Mouse (Mus musculus) stomach, embryonic 15.5 days (tissue): ENCODE data around the gene Parp14. TPM values are rescaled to one million over a fixed set of nuclear protein-coding genes. Genes with fewer than 3 reads are reported as not detected.

ENCODE experiments used
- ATAC-seq: fragments of 200-750 bp; cut with Nextera tagmentation; 2 replicates; pipeline ENCODE4 v1.8.0; 2017; ENCODE audit warnings: low read depth, moderate number of reproducible peaks, moderate TSS enrichment; ENCODE audit not compliant: insufficient read depth, low FRiP score
- H3K27ac ChIP-seq: fragments of 300-500 bp; sonication (generic); 2 replicates; pipeline ENCODE4 v1.5.1; 2015; ENCODE audit warnings: mild to moderate bottlenecking, inconsistent platforms
- H3K27me3 ChIP-seq: fragments of 300-500 bp; sonication (generic); replicated peaks from 2 replicates; pipeline ENCODE4 v1.6.1; 2015; ENCODE audit warnings: inconsistent platforms
- H3K36me3 ChIP-seq: fragments of 300-500 bp; sonication (generic); 2 replicates; pipeline ENCODE4 v1.6.1; 2015; ENCODE audit warnings: inconsistent platforms
- H3K4me1 ChIP-seq: fragments of 300-500 bp; sonication (generic); 2 replicates; pipeline ENCODE4 v1.6.1; 2015; ENCODE audit warnings: inconsistent platforms
- H3K4me2 ChIP-seq: fragments of 300-500 bp; sonication (generic); 2 replicates; pipeline ENCODE4 v1.6.1; 2015; ENCODE audit warnings: mild to moderate bottlenecking, inconsistent platforms
- H3K4me3 ChIP-seq: fragments of 300-500 bp; sonication (generic); replicated peaks from 2 replicates; pipeline ENCODE4 v1.5.1; 2015; ENCODE audit warnings: inconsistent platforms
- H3K9ac ChIP-seq: fragments of 300-500 bp; sonication (generic); 2 replicates; pipeline ENCODE4 v1.6.1; 2015; ENCODE audit warnings: inconsistent platforms
- H3K9me3 ChIP-seq: fragments of 300-500 bp; sonication (generic); 2 replicates; pipeline ENCODE4 v1.6.1; 2016; ENCODE audit warnings: inconsistent platforms
- WGBS: fragments of 180-500 bp; shearing (Covaris S2); methylation state at CpG from one replicate; pipeline ENCODE4 v1.1.7; 2015; 5-methylcytosine and 5-hydroxymethylcytosine counted together
- polyA plus RNA-seq: library from polyadenylated mRNA; unstranded; fragments of >200 nt; fragmentation: Nextera tagmentation; extraction: Ambion mirVana; gene quantifications from 2 replicates; pipeline ENCODE4 v1.2.1, GENCODE M21; 2015

The Parp14 gene
- polyA plus RNA-seq, 1 experiment from 2014 or later = 1.8 TPM

DNA sequence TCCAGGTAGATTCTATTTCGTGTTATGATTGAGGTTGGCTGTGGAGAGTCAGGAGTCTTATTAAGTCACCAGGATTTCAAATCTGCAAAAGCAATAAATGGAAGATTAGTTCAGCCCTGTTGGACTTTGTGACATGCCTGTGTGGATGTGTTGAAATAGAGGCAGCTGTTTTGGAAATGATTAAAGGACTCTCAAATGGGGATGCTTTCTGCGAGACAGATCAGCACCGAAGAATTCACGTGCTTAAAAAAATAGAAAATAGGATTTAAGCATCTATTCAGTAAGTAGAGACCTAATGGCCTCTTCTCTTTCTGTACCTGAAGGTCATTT is 63.7 kb downstream of the Parp14 start:
- Histone ChIP-seq H3K36me3 (no peaks in the 10 kb centered on the region), H3K9ac (no peak overlapping the region), H3K9me3 (no peaks in the 10 kb centered on the region), H3K4me3 (no peak overlapping the region), H3K4me2 (no peak overlapping the region), H3K27ac (no peak overlapping the region), H3K4me1 (no peaks in the 10 kb centered on the region), H3K27me3 (no peaks in the 10 kb centered on the region)
- WGBS = 83% methylated on average over 4 of the region's 4 CpGs
- no peak for ATAC-seq

DNA sequence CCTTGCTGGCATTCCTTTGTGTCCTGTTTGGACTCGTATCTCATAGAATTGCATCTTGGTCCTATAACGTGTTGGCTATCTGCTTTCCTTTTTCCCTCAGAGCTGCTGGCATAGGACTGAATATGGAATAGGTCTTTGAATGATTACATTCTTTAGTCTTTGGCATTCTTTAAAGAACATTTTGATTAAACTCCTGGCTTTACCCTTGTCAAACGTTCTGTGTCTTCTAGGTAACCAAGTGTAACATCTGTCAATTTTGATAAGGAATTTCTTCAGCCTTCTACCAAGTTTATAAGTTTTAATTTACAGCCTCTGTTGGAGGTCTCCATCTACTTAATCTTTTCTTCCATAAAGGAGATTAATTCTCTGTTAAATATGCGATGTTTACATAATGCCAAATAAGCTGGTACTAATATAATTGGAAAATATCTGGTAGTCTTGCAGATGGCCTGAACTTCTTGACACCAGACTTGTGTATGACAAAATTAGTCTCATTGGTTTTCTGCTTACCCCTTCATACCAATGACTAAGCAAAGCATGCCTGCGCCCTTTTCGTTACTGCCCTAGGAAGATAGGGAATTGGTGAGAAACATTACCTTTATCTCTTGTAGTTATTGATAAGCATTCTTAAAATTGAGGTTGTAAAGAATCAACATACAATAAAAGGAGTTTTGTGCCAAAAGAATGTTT is 64.2 kb downstream of the Parp14 start:
- 82% methylated on average over 6 of the region's 6 CpGs for WGBS
- H3K9me3 ChIP-seq = no peaks in the 10 kb centered on the region
- H3K27me3 ChIP-seq = no peaks in the 10 kb centered on the region
- no peaks in the 10 kb centered on the region for H3K4me1 ChIP-seq
- H3K4me3 ChIP-seq = no peak overlapping the region
- H3K4me2 ChIP-seq = no peak overlapping the region
- no peak overlapping the region for H3K27ac ChIP-seq
- ATAC-seq = peak; percentile 85; the same call in 1 of the 2 replicates
- no peaks in the 10 kb centered on the region for H3K36me3 ChIP-seq
- no peak overlapping the region for H3K9ac ChIP-seq

DNA sequence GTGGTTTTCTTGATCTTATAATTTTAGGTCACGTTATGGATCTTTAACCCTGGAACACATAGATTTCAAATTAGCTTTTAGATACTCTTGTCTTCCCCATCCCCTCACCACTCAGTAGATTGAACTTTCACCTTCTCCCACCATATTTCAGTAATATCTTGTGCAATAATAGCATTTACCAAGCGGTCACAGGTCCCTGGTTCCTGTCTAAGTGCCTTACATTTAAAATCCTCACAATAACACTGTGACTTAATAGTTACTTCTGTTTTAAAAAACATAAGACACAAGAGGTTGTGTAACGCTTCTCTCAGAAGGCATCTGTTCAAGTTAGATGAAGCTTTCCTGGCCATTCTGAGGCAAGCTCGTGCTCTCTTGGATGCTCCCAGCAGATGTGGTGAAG is 67.6 kb downstream of the Parp14 start:
- WGBS = 88% methylated on average over 4 of the region's 4 CpGs
- H3K36me3 ChIP-seq = 0 out of 2 replicates have a peak, but pooled peaks cover 4% of the 10 kb centered on the region
- no peak overlapping the region for H3K9ac ChIP-seq
- H3K9me3 ChIP-seq = no peaks in the 10 kb centered on the region
- no peak overlapping the region for H3K4me2 ChIP-seq
- H3K4me3 ChIP-seq = no peak overlapping the region
- no peak overlapping the region for H3K27ac ChIP-seq
- H3K27me3 ChIP-seq = no peaks in the 10 kb centered on the region
- no peak for ATAC-seq
- H3K4me1 ChIP-seq = no peaks in the 10 kb centered on the region

DNA sequence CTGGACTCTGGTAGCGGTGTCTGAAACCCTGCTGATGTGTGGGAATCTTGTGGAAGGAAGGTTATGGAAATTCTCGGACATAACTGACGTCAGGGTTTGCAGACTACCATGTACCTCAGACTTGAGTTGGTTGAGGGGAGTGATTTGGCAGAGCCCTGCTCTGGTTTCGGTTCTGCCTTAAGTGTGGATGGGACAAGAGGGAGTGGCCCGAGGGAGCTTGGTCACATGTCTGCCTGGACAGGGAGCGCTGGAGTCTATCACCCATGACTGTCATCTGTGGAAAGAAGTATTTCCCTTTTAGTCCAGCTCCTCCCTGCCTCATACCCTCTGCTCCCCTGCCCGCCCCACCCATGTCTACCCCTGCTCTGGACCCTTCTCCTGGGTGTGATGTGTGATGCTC is 69.2 kb downstream of the Parp14 start:
- no peak overlapping the region for H3K27ac ChIP-seq
- H3K27me3 ChIP-seq = no peaks in the 10 kb centered on the region
- 82% methylated on average over 7 of the region's 7 CpGs for WGBS
- 0 out of 2 replicates have a peak, but pooled peaks cover 12% of the 10 kb centered on the region for H3K36me3 ChIP-seq
- H3K4me1 ChIP-seq = no peaks in the 10 kb centered on the region
- no peak overlapping the region for H3K9ac ChIP-seq
- H3K4me3 ChIP-seq = no peak overlapping the region
- ATAC-seq = no peak
- H3K4me2 ChIP-seq = no peak overlapping the region
- no peaks in the 10 kb centered on the region for H3K9me3 ChIP-seq

DNA sequence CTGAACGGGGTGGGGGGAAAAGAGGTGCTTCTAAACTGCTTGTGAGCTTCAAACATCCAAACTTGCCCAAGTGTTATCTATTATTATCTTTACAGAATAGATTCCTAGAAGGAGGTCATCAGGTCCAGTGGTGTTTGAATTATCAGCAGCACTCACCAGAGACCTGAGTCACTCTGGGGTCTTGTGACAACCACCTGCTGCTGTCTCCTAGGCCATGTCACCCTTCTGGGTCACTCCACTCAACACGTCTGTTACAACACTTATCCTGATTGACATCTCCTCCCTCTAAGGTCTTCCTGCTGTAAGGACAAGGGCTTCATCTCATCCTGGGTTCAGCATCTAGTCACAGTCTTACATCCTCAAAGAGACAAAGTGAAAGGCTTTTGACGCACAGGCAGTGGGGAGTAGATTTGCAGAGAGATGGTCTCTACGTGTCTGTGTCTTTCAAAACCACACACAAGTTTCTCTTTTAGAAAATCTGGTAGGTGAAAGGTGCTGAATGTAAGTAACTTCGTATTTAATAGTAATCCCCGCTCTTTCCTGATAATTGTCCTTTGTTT is 79.3 kb downstream of the Parp14 start:
- Histone ChIP-seq H3K27ac (no peak overlapping the region), H3K36me3 (no peaks in the 10 kb centered on the region), H3K9me3 (no peaks in the 10 kb centered on the region), H3K4me2 (no peak overlapping the region), H3K9ac (no peak overlapping the region), H3K27me3 (no peaks in the 10 kb centered on the region), H3K4me1 (no peaks in the 10 kb centered on the region), H3K4me3 (no peak overlapping the region)
- ATAC-seq = no peak
- 84% methylated on average over 6 of the region's 6 CpGs for WGBS

DNA sequence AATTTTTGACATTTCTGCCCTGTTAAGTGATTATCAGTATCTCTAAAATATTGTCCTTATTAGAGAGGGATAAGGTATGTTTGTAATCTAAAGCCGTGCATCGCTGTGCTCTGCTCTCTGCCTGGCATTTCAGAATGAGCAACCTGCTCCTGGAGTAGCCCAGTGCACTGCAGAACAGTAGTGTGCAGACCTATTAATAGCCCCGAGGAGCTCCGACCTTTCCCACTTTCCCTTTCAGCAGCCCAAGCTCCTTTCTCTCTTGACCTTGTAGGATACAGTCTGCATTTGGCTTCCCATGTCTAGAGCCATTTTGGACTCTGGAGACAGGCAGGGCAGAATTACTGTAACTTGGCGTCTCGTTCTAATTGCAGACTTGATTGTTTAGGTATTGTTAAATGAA is 83.0 kb downstream of the Parp14 start:
- Histone ChIP-seq H3K9ac (no peak overlapping the region), H3K4me2 (no peak overlapping the region), H3K27ac (no peak overlapping the region), H3K36me3 (no peaks in the 10 kb centered on the region), H3K9me3 (no peaks in the 10 kb centered on the region), H3K4me3 (no peak overlapping the region), H3K27me3 (no peaks in the 10 kb centered on the region), H3K4me1 (no peaks in the 10 kb centered on the region)
- ATAC-seq = no peak
- 92% methylated on average over 6 of the region's 6 CpGs for WGBS

DNA sequence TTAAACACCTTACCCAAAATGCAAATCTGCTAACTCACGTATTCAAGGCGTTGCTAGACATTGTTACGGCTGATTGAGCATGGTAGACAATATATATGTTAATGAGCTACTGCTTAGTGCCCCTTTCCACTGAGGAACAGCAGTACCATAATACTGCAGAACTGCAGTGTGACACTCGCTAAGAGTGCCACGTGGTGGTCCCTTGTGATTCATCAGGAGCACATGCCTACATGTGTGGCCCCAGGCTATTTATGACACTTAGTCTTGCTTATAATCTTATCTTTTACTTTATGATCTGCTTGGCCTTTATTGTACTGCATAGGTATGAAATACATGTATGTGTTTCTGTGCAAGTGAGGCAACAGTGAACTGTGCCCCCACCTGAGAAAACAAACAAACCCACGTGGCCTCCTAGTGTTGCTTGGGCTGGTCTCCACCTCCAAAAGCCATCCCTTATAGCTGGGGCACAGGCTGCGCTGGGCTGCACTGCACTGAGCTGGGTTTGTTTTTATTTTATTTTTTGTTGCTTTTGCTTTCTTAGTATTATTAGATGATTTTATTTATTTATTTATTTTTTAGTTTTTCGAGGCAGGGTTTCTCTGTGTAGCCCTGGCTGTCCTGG is 83.7 kb downstream of the Parp14 start:
- H3K4me1 ChIP-seq = no peaks in the 10 kb centered on the region
- H3K27me3 ChIP-seq = no peaks in the 10 kb centered on the region
- no peak overlapping the region for H3K9ac ChIP-seq
- no peak overlapping the region for H3K4me3 ChIP-seq
- H3K4me2 ChIP-seq = no peak overlapping the region
- no peak overlapping the region for H3K27ac ChIP-seq
- no peaks in the 10 kb centered on the region for H3K36me3 ChIP-seq
- WGBS = 87% methylated on average over 8 of the region's 8 CpGs
- no peaks in the 10 kb centered on the region for H3K9me3 ChIP-seq
- no peak for ATAC-seq

DNA sequence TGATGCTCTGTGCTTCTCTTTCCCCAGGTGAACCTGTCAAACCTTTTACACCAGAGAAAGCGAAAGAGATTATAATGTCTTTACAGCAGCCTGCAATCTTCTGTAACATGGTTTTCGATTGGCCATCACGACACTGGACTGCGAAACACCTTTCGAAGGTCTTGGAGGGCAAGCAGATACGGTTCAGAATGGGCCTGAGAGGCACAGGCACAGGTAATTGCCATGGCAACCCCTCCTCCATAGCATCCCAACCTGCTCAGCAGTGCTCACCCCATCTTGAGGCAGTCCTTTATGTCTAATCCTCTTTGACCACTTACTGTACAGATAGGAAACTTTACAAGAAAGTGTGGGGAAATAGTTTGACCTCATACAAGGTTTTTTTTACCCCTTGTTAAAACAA is 84.2 kb downstream of the Parp14 start:
- 80% methylated on average over 6 of the region's 6 CpGs for WGBS
- Histone ChIP-seq H3K36me3 (no peaks in the 10 kb centered on the region), H3K27me3 (no peaks in the 10 kb centered on the region), H3K27ac (no peak overlapping the region), H3K9ac (no peak overlapping the region), H3K9me3 (no peaks in the 10 kb centered on the region), H3K4me3 (no peak overlapping the region), H3K4me1 (no peaks in the 10 kb centered on the region), H3K4me2 (no peak overlapping the region)
- no peak for ATAC-seq

DNA sequence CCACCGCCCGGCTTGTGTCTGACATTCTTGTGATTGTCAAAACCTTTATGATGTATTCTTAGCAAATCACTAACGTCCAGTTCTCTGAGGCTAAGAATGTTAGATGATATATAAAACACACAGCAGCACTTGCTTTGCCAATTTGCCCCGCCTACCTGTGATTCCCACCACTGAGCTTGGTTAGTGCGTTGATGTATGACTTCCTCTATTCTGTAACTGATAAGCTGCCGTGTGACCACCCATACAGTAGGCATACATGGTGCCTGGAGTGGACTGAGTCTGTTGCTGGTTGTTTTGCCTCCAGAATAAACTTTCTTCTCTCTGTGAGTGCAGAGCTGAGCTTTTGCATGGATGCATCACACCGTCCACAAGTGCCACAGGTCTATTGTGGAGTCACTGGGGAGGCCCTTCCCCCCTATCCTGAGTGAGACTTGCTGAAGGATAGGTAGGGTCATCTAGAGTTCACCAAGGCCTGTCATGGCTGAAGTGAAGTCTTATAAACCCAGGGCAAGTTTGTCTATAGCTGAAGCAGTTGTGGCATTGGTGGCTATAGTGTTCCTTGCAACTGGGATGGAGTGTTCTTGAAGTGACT is 87.1 kb downstream of the Parp14 start:
- H3K27ac ChIP-seq = no peak overlapping the region
- H3K4me1 ChIP-seq = no peaks in the 10 kb centered on the region
- no peak overlapping the region for H3K4me3 ChIP-seq
- no peaks in the 10 kb centered on the region for H3K9me3 ChIP-seq
- H3K9ac ChIP-seq = no peak overlapping the region
- 51% methylated on average over 7 of the region's 7 CpGs for WGBS
- no peaks in the 10 kb centered on the region for H3K36me3 ChIP-seq
- no peak for ATAC-seq
- H3K4me2 ChIP-seq = no peak overlapping the region
- no peaks in the 10 kb centered on the region for H3K27me3 ChIP-seq

DNA sequence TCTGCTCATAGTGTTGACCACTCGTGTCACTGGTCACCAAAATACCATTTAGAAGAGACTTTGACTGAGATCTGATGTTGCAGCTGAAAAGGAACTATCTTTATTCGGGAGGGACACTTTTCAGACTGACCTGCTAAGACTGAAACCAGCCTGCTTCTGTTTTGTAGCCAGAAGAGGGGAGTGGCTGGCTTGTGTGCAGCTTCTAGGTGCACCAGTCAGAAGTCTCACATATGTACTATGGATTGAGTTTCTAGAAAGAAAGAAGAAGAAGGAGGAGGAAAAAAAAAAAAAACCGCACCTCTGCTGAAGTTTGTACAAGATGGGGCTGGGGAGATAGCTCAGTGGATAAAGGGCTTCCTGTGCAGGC is 88.2 kb downstream of the Parp14 start:
- Histone ChIP-seq H3K4me1 (no peaks in the 10 kb centered on the region), H3K9ac (no peak overlapping the region), H3K27ac (no peak overlapping the region), H3K27me3 (no peaks in the 10 kb centered on the region), H3K9me3 (no peaks in the 10 kb centered on the region), H3K36me3 (no peaks in the 10 kb centered on the region), H3K4me3 (no peak overlapping the region), H3K4me2 (no peak overlapping the region)
- ATAC-seq = no peak
- 80% methylated on average over 3 of the region's 3 CpGs for WGBS
